In the genomic region with DNA sequence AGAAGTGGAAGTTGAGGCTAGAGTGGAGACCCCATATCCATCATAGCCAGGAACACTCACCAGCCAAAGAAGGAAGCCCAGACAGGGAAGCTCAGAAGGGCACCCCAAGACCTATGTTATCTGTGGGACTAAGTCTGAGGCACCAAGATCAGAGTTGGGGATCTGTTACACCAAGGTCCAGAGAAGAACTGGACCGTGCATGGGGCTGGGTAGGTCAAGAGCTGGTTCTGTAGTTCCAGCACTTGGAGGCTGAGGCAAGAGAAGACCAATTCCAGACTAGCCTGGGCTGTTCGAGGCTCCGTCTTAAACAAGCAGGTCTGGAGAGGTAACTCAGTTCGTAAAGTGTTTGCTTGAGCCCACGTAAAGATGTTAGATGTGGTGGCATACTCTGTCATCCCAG, we compare ENCODE assay signal across 15 mouse cellular contexts. TPM values are rescaled to one million over a fixed set of nuclear protein-coding genes. Genes with fewer than 3 reads are reported as not detected.
DNase-seq lines count a peak whose midpoint lies in the region; ATAC-seq and TF ChIP-seq lines count a peak whose summit lies in the region.
"Had no signal": no experiment of that assay in that cellular context is flagged by ENCODE, and none has a peak within 500 bp of the region (broad histone marks: within the 10 kb centered on the region; RNA-seq: fewer than 3 reads in every experiment).

No protein-coding gene starts in this region.

- no peak overlapping the region for H3K27ac ChIP-seq in lung, embryonic 14.5 days (ENCODE audit: low read depth)
- peak overlapping the region; percentile 34; the same call in 1 of the 2 replicates for H3K27ac ChIP-seq in stomach, embryonic 14.5 days (ENCODE audit: low read length)

- no peak for ATAC-seq in lung, embryonic 14.5 days (ENCODE audit: insufficient read depth)
- ATAC-seq in stomach, embryonic 14.5 days (ENCODE audit: insufficient number of reproducible peaks, insufficient read depth, low FRiP score, low read depth): no peak
- ATAC-seq: midbrain, embryonic 16.5 days had no signal

- H3K4me2 ChIP-seq in lung, embryonic 14.5 days: peak overlapping the region; percentile 100
- H3K4me2 ChIP-seq in stomach, embryonic 14.5 days (replicated peaks; ENCODE audit: low read depth, low read length): peak overlapping the region; percentile 100; the same call in 1 of the 2 replicates

- no peaks in the 10 kb centered on the region for H3K36me3 ChIP-seq in lung, embryonic 14.5 days (ENCODE audit: insufficient read depth)
- no peaks in the 10 kb centered on the region for H3K36me3 ChIP-seq in stomach, embryonic 14.5 days (ENCODE audit: control insufficient read depth, insufficient read depth, low read length)
- H3K36me3 ChIP-seq: forebrain, embryonic 10.5 days had no signal

- H3K27me3 ChIP-seq in lung, embryonic 14.5 days (ENCODE audit: insufficient read depth, low read length): no peaks in the 10 kb centered on the region
- no peaks in the 10 kb centered on the region for H3K27me3 ChIP-seq in stomach, embryonic 14.5 days (ENCODE audit: control insufficient read depth, insufficient read depth, low read length)

- DNase-seq in heart, adult 11 months: peak; percentile 93
- no peak for DNase-seq in heart, adult 8-10 months (ENCODE audit: low spot score)
- DNase-seq in lung, embryonic 14.5 days: no peak
- DNase-seq in lung, postnatal 10 days: no peak
- DNase-seq in heart, postnatal 4 days: peak; percentile 4
- no peak for DNase-seq in urinary bladder, postnatal 25 days (ENCODE audit: low spot score)
- DNase-seq in urinary bladder, postnatal 10 days (ENCODE audit: low spot score): no peak
- DNase-seq: cerebellum, postnatal 36 days had no signal

- H3K4me1 ChIP-seq in lung, embryonic 14.5 days (ENCODE audit: insufficient read depth): peaks cover 51% of the 10 kb centered on the region
- peaks cover 51% of the 10 kb centered on the region for H3K4me1 ChIP-seq in stomach, embryonic 14.5 days (ENCODE audit: control insufficient read depth, insufficient read depth, low read length)

- no peak for TF ChIP-seq CTCF in lung, embryonic 14.5 days (IDR thresholded peaks at IDR 0.05; ENCODE audit: low read depth)

- WGBS in lung, embryonic 14.5 days: 68% methylated on average over 5 of the region's 5 CpGs
- WGBS in stomach, embryonic 14.5 days: 85% methylated on average over 5 of the region's 5 CpGs

- no peak overlapping the region; the same call in 1 of the 2 replicates for H3K9ac ChIP-seq in lung, embryonic 14.5 days
- H3K9ac ChIP-seq in stomach, embryonic 14.5 days (replicated peaks; ENCODE audit: low read depth, low read length): no peak overlapping the region

- H3K9me3 ChIP-seq in lung, embryonic 14.5 days (ENCODE audit: low read depth, low read length): no peaks in the 10 kb centered on the region
- H3K9me3 ChIP-seq in stomach, embryonic 14.5 days (ENCODE audit: control insufficient read depth, low read depth, low read length): no peaks in the 10 kb centered on the region
- H3K9me3 ChIP-seq: forebrain, embryonic 10.5 days had no signal

- H3K4me3 ChIP-seq in lung, embryonic 14.5 days (ENCODE audit: low read depth, low read length): no peak overlapping the region; the same call in 1 of the 2 replicates
- H3K4me3 ChIP-seq in stomach, embryonic 14.5 days (ENCODE audit: low read depth, low read length): no peak overlapping the region
- H3K4me3 ChIP-seq: forebrain, embryonic 10.5 days had no signal

RNA-seq across cellular contexts. Expression of gene Mafk, which starts 2.8 kb away (rescaled TPM):
- total RNA-seq in heart, adult 8-10 months (2022): 10 to 100 TPM; 27.3 to 35.9 (median 33.9) TPM
- polyA plus RNA-seq in lung, embryonic 14.5 days (2014; fragmentation: Nextera tagmentation; extraction: Ambion mirVana): 8.0 and 10.0 TPM in 2 replicates
- 10 to 100 TPM; 28.1 to 29.1 TPM for total RNA-seq in heart, postnatal 4 days (2021)
- polyA plus RNA-seq in stomach, embryonic 14.5 days (2014; fragmentation: Nextera tagmentation; extraction: Ambion mirVana): 6.9 and 7.1 TPM in 2 replicates

RNA-seq across cellular contexts. Expression of gene Ints1, which starts 18.7 kb away (rescaled TPM):
- 10 to 100 TPM; 39.2 to 43.9 (median 40.1) TPM for total RNA-seq in heart, adult 8-10 months (2022)
- polyA plus RNA-seq in lung, embryonic 14.5 days (2014; fragmentation: Nextera tagmentation; extraction: Ambion mirVana): 37.6 and 39.8 TPM in 2 replicates
- 10 to 100 TPM; 50.6 to 54.8 TPM for total RNA-seq in heart, postnatal 4 days (2021)
- 27.3 and 35.3 TPM in 2 replicates for polyA plus RNA-seq in stomach, embryonic 14.5 days (2014; fragmentation: Nextera tagmentation; extraction: Ambion mirVana)

RNA-seq across cellular contexts. Expression of gene Tmem184a, which starts 25.6 kb away (rescaled TPM):
- under 1 TPM in 3 of 4 experiments, not detected in 1; 0.22 to 0.87 (median 0.47) TPM for total RNA-seq in heart, adult 8-10 months (2022)
- 8.4 and 10.5 TPM in 2 replicates for polyA plus RNA-seq in lung, embryonic 14.5 days (2014; fragmentation: Nextera tagmentation; extraction: Ambion mirVana)
- total RNA-seq in heart, postnatal 4 days (2021): under 1 TPM; 0.07 to 0.14 TPM
- polyA plus RNA-seq in stomach, embryonic 14.5 days (2014; fragmentation: Nextera tagmentation; extraction: Ambion mirVana): 9.0 and 10.3 TPM in 2 replicates
- total RNA-seq: heart, postnatal 36 days had no signal

RNA-seq across cellular contexts. Expression of gene Gm26938, which starts 32.1 kb away (rescaled TPM):
- not detected for total RNA-seq in heart, adult 8-10 months (2022)
- polyA plus RNA-seq in lung, embryonic 14.5 days (2014; fragmentation: Nextera tagmentation; extraction: Ambion mirVana): not detected in 2 replicates
- not detected for total RNA-seq in heart, postnatal 4 days (2021)
- not detected in 2 replicates for polyA plus RNA-seq in stomach, embryonic 14.5 days (2014; fragmentation: Nextera tagmentation; extraction: Ambion mirVana)
- total RNA-seq: heart, postnatal 36 days; layer of hippocampus, adult 8-10 months had no signal
- polyA plus RNA-seq: limb, embryonic 11.5 days; midbrain, embryonic 16.5 days; urinary bladder, adult 2 months had no signal

RNA-seq across cellular contexts. Expression of gene Psmg3, which starts 32.5 kb away (rescaled TPM):
- 10 to 100 TPM in 1 of 4 experiments, 1 to 10 TPM in 3; 7.0 to 10.6 (median 9.1) TPM for total RNA-seq in heart, adult 8-10 months (2022)
- polyA plus RNA-seq in lung, embryonic 14.5 days (2014; fragmentation: Nextera tagmentation; extraction: Ambion mirVana): 78.8 and 79.3 TPM in 2 replicates
- 10 to 100 TPM; 12.2 to 15.2 TPM for total RNA-seq in heart, postnatal 4 days (2021)
- 61.3 and 72.7 TPM in 2 replicates for polyA plus RNA-seq in stomach, embryonic 14.5 days (2014; fragmentation: Nextera tagmentation; extraction: Ambion mirVana)

Comparison
In these comparisons a context has a peak if more than half of its experiments do, and no peak if none do; other contexts are left out.
1. DNase-seq: peak in heart, adult 11 months (single experiment) and heart, postnatal 4 days (single experiment); none in heart, adult 8-10 months (single experiment), lung, embryonic 14.5 days (single experiment), lung, postnatal 10 days (single experiment), urinary bladder, postnatal 25 days (single experiment) and urinary bladder, postnatal 10 days (single experiment).